Mouse (Mus musculus): ENCODE results near the gene Gm21698. TPM values are rescaled to one million over a fixed set of nuclear protein-coding genes. Genes with fewer than 3 reads are reported as not detected.
"Not testable (repeated sequence)": the region's sequence is repeated elsewhere in the genome, so short reads cannot be mapped to it uniquely, and the experiment has no call there.

Gene Gm21698
- total RNA-seq (2018; cell fraction: chromatin; rRNA removed): not detected
- total RNA-seq (2018; cell fraction: cytosol; rRNA removed): not detected
- not detected for total RNA-seq (2018; cell fraction: nucleus; rRNA removed)
- not detected in 3 replicates for polyA plus RNA-seq (2018)

GRCm38 (mm10) chr5:25988550-25988949, at the start of gene Gm21698:
Gm21698 (minus strand) TSS chr5:25988650.
- not testable (repeated sequence) for H3K4me3 ChIP-seq (ENCODE audit: inconsistent target); H3K79me2 ChIP-seq (ENCODE audit: inconsistent target); H3K36me3 ChIP-seq (ENCODE audit: inconsistent target); H3K27ac ChIP-seq
- WGBS (ENCODE audit: missing documents): no CpG with 5 or more reads among the region's 3 CpGs

GRCm38 (mm10) chr5:26022816-26023215, 34.4 kb upstream of the Gm21698 start, which contains the start of gene Gm5862:
Gm5862 (minus strand) TSS chr5:26022916.
- H3K27ac ChIP-seq; H3K36me3 ChIP-seq (ENCODE audit: inconsistent target); H3K79me2 ChIP-seq (ENCODE audit: inconsistent target); H3K4me3 ChIP-seq (ENCODE audit: inconsistent target): not testable (repeated sequence)
- no CpG with 5 or more reads among the region's 3 CpGs for WGBS (ENCODE audit: missing documents)

- H3K79me2 ChIP-seq (ENCODE audit: inconsistent target); H3K27ac ChIP-seq; H3K4me3 ChIP-seq (ENCODE audit: inconsistent target); H3K36me3 ChIP-seq (ENCODE audit: inconsistent target): not testable (repeated sequence)
- 48% methylated on average over 3 of the region's 7 CpGs for WGBS (ENCODE audit: missing documents)
Observed at GRCm38 (mm10) chr5:26007697-26008096, 19.2 kb upstream of the Gm21698 start.

GRCm38 (mm10) chr5:26006937-26007695, 18.7 kb upstream of the Gm21698 start:
- 26% methylated on average over 37 of the region's 45 CpGs for WGBS (ENCODE audit: missing documents)
- not testable (repeated sequence) for H3K36me3 ChIP-seq (ENCODE audit: inconsistent target); H3K79me2 ChIP-seq (ENCODE audit: inconsistent target); H3K27ac ChIP-seq; H3K4me3 ChIP-seq (ENCODE audit: inconsistent target)

GRCm38 (mm10) chr5:26004698-26005097, 16.2 kb upstream of the Gm21698 start, which contains the start of gene Gm1979:
Gm1979 (minus strand) TSS chr5:26004798.
- not testable (repeated sequence) for H3K79me2 ChIP-seq (ENCODE audit: inconsistent target); H3K4me3 ChIP-seq (ENCODE audit: inconsistent target); H3K36me3 ChIP-seq (ENCODE audit: inconsistent target); H3K27ac ChIP-seq
- no CpG with 5 or more reads among the region's 2 CpGs for WGBS (ENCODE audit: missing documents)

GRCm38 (mm10) chr5:25972563-25972962, 15.9 kb downstream of the Gm21698 start, which contains the start of gene Gm21680:
Gm21680 (minus strand) TSS chr5:25972663.
- not testable (repeated sequence) for H3K36me3 ChIP-seq (ENCODE audit: inconsistent target); H3K27ac ChIP-seq; H3K4me3 ChIP-seq (ENCODE audit: inconsistent target); H3K79me2 ChIP-seq (ENCODE audit: inconsistent target)
- WGBS (ENCODE audit: missing documents): no CpG with 5 or more reads among the region's 2 CpGs

- H3K27ac ChIP-seq; H3K4me3 ChIP-seq (ENCODE audit: inconsistent target); H3K36me3 ChIP-seq (ENCODE audit: inconsistent target); H3K79me2 ChIP-seq (ENCODE audit: inconsistent target): not testable (repeated sequence)
- WGBS (ENCODE audit: missing documents): 56% methylated on average over 12 of the region's 17 CpGs
Observed at GRCm38 (mm10) chr5:25957050-25957449, 31.4 kb downstream of the Gm21698 start.

GRCm38 (mm10) chr5:25956611-25957010, 31.8 kb downstream of the Gm21698 start:
- not testable (repeated sequence) for H3K36me3 ChIP-seq (ENCODE audit: inconsistent target); H3K79me2 ChIP-seq (ENCODE audit: inconsistent target); H3K27ac ChIP-seq; H3K4me3 ChIP-seq (ENCODE audit: inconsistent target)
- WGBS (ENCODE audit: missing documents): 51% methylated on average over 29 of the region's 32 CpGs

- H3K27ac ChIP-seq; H3K4me3 ChIP-seq (ENCODE audit: inconsistent target); H3K36me3 ChIP-seq (ENCODE audit: inconsistent target); H3K79me2 ChIP-seq (ENCODE audit: inconsistent target): not testable (repeated sequence)
- WGBS (ENCODE audit: missing documents): 90% methylated on average over 1 of the region's 2 CpGs
Observed at GRCm38 (mm10) chr5:25954317-25954716, 34.1 kb downstream of the Gm21698 start, which contains the start of gene Gm21671. Gm21671 (minus strand) TSS chr5:25954417.

GRCm38 (mm10) chr5:25945391-25945790, 43.1 kb downstream of the Gm21698 start:
- WGBS (ENCODE audit: missing documents): 96% methylated on average over 2 of the region's 2 CpGs
- H3K27ac ChIP-seq; H3K36me3 ChIP-seq (ENCODE audit: inconsistent target); H3K4me3 ChIP-seq (ENCODE audit: inconsistent target); H3K79me2 ChIP-seq (ENCODE audit: inconsistent target): not testable (repeated sequence)

- H3K79me2 ChIP-seq (ENCODE audit: inconsistent target); H3K36me3 ChIP-seq (ENCODE audit: inconsistent target); H3K27ac ChIP-seq; H3K4me3 ChIP-seq (ENCODE audit: inconsistent target): not testable (repeated sequence)
- WGBS (ENCODE audit: missing documents): no CpG with 5 or more reads among the region's 2 CpGs
Observed at GRCm38 (mm10) chr5:25942281-25942680, 46.2 kb downstream of the Gm21698 start, which contains the start of gene Gm21663. Gm21663 (minus strand) TSS chr5:25942381.

Other genes starting within 250 kb of the Gm21698 start
- gene Actr3b, start 228.7 kb downstream of the Gm21698 start, polyA plus RNA-seq (2018): 0.19 to 0.50 TPM (median 0.31 TPM) in 3 replicates
- gene Gm21663, start 46.3 kb downstream of the Gm21698 start, polyA plus RNA-seq (2018): not detected in 3 replicates
- gene Gm21671, start 34.2 kb downstream of the Gm21698 start, polyA plus RNA-seq (2018): not detected in 3 replicates
- not detected in 3 replicates for gene Gm21680, start 16.0 kb downstream of the Gm21698 start, polyA plus RNA-seq (2018)
- not detected in 3 replicates for gene Gm1979, start 16.1 kb upstream of the Gm21698 start, polyA plus RNA-seq (2018)
- gene Gm5862, start 34.3 kb upstream of the Gm21698 start, polyA plus RNA-seq (2018): not detected in 3 replicates
- not detected in 3 replicates for gene Speer4a, start 50.9 kb upstream of the Gm21698 start, polyA plus RNA-seq (2018)
- gene Gm7347, start 69.9 kb upstream of the Gm21698 start, polyA plus RNA-seq (2018): not detected in 3 replicates
- not detected in 3 replicates for gene Gm10471, start 100.6 kb upstream of the Gm21698 start, polyA plus RNA-seq (2018)
- gene 5031410I06Rik, start 116.7 kb upstream of the Gm21698 start, polyA plus RNA-seq (2018): not detected in 3 replicates
- gene Gm10220, start 132.8 kb upstream of the Gm21698 start, polyA plus RNA-seq (2018): not detected in 3 replicates

Measured in macrophage (primary cell).